Mouse (Mus musculus) mature B cell (primary cell): ENCODE results near the gene Rybp.

Source experiments
- in situ Hi-C: fragments of 300-500 bp; cut with MboI; formaldehyde crosslinking; loops from 2 replicates; pipeline ENCODE4 v1.14.3; 2019

Gene Rybp

DNA sequence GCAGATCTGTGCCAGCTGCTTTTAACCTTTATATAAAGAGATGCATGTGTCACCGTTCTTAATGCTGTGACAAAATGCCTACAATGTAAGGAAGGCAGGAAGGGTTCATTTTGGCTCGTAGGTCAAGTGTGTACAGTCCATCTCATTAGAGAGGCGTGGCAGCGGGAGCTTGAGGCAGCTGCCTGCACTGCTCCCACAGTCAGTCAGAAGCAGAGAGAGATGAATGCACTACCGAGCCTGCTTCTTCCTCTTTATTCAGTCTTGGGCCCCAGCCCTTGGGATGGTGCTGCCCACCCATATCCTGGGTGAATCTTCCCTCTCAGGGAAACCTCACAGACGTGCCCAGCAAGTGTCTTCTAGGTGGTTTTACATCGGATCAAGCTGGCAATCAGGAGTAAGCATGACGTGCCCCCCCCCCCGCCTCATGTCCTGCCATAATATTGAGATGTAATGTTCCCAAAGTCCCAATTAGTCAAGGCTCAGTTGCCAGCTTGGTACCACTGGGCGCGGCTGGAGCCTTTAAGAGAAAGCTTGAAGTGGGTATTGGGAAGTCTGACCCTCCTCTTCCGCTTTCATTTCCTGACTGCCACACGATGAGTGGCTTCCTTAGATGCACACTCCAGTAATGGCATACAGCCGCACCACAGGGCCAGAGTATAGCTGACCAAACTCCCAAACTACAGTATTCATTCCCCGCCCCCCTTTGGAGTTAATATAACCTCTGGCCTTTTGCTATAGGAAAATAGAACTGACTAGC lies 96.3 kb downstream of the Rybp start:
- in situ Hi-C loops = no loop called here

DNA sequence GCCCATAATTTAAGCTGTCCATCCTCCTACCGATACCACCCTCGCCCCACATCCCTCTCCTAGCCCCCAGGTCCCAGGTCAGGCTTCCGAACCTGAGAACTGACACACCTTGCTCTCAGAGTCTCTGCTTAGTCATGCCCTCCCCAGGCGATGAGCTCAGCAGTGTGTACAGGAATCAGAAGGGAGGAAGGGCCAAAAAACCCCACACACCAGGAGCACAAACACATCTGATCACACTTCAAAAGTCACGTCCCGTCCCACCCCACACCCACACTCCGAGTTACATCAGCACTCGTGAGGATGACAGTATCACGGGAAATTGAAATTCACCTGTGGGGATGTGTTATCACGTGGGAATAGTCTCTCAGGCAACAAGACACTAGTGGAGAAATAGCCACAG lies 97.0 kb downstream of the Rybp start:
- in situ Hi-C loops = no loop called here

DNA sequence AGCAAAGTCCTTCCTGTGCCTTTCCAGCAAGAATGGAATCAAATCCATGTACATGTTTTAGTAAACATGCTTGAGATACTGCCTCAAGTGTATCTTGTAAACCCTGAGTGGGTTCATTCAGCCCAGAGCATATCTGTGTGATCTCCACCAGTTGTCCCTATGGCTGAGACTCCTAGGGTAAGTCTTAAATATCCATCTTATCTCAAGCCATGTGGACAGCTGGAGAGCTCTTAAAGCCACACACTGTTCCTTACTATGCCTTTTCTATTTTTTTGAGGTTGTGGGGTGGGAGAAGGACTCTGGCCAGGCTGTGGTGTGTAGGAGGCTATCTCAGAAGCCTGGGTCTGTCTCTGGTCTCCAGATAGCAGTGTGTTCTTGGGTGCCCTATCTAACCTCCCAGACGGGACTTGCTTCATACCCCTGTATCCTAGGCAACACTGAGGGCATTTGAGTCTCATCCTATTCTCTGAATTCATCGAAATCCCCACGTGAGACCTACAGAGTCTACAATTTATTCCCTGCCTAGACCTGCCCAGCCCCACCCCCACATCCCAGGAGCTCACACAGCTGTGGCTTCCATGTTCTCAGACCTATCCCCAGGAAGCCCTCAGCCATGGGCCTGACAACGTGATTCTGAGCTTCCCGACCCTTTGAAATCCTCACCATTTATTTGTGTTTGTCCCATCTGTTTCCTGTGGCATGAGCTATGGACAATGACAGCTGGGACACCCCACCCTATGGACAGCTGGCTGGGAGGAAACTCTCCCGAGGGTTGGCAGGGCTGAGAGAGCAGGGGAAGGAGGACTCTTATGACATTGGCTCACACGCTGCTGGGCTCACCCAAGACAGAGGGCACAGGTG lies 98.2 kb downstream of the Rybp start:
- in situ Hi-C loops = no loop called here

DNA sequence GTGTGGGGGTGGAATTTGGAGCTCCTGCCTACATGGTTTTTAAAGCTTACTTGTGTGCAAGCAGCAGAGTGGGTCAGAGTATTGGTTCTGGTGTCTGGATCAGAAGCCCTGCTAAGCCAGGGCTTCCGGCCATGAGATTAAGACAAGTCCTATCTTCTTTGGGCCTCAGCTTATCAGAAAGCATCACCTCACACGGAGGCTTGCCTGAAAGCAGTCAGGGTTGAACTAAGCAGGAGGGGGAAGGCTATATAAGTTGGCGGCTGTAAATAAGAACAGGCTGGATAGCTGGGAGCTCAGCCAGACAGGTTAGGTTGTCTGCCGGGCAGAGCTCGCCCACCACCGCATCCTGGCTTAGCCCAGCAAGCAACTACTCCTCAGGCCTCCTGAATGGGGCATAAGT lies 99.5 kb downstream of the Rybp start:
- in situ Hi-C loops = no loop called here

DNA sequence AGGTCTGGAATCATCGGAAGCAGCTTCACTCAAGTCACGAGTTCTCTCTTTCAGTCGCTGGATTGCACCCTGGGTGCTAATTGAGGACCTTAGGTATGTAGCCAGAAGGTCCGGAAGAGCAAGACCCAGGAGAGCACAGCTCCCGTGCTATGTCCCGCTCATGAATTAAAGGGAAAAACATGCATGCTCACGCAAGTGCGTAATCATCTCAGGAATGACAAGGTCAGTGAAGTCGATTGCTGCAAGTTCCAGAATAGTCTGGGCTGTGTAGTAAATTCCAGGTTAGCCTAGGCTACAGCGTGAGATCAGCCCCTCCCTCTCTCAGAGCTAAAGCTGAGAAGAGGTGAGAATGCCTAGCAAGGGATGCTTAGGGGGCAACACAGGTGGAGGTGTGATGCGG lies 100.5 kb downstream of the Rybp start:
- in situ Hi-C loops = no loop called here

DNA sequence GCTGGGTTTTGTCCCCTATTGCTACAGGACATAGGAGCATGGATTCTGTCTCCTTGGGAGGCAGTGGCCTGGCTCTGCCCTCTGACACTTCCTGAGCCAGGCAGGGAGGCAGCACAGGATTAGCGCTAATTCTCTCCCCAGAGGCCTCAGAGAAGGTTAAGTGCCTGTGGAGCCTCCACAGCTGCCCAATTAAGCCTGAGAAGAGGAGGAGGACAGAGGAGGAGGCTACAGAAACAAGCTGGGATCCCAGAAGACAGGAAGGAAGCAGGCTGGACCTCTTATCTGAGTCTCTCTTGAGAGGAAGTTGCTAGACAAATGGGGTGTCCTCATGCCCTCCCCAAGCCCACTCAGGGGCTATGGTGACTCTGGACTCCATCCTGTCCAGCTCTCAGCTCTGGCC lies 101.8 kb downstream of the Rybp start:
- in situ Hi-C loops = no loop called here

DNA sequence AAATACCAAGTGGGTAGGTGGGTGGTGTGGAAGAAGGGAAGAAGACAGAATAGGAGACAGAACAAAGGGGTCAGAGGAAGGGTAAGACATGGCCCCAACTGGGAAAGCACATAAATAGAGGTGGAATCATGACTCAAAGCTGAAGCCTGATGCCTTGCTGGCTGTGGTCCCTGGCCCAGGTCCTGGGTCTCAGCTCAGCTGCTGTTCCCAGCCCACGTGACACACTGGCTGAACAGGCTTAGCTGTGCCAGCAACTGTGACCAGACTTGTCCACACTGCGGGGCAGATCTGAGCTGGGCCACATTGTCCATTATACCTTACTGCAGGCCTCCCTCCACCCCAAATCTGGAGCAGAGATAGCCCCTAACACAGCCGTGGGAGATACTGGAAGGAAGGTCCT lies 103.9 kb downstream of the Rybp start:
- in situ Hi-C loops = no loop called here

DNA sequence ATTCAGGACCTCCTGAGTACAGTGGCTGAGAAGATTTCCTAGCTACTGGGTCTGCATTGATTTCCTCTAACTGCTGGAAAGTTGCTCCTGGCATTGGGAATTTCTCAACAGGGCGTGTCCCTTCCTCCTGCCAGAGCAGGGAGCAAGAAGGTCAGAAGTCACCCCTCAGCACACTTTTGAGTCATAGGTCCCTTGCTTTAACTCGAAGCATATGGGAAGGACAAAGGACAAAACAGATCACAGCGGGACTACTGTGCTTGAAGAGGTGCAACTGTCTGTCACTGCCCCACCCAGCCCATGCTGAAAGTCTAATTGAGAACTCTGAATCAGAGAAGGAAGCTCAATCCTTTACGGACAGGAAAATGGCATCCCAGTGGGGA lies 106.4 kb downstream of the Rybp start:
- in situ Hi-C loops = no loop called here

DNA sequence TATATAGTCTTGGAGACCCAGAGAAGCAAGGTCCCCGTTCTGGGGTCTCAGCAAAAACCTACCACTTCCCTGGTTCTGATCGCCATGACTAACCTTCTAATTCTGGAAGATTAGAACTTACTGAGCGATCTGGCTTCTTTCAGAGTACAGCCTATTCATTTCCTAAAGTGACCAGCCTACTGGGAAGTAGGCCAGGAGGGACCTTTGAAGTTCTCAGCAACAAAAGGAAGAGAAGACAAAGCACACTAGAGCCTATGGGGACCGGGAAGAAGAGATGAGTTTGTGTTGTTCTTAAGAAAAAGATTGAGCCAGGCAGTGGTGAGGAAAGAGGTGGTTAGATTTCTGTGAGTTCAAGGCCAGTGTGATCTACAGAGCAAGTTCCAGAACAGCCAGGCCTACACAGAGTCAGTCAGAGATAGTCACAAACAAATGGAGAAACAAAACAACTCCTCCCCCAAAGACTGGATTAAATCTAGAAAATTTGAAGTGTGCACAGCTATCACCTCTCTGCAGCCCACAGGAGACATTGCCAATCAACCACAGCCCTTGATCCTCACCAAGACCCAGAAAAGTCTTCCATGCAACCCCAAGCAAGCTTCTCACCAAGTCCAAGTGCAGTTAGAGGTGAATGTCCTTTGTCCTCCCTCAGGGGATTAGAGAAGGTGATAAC lies 106.9 kb downstream of the Rybp start:
- in situ Hi-C loops = no loop called here

DNA sequence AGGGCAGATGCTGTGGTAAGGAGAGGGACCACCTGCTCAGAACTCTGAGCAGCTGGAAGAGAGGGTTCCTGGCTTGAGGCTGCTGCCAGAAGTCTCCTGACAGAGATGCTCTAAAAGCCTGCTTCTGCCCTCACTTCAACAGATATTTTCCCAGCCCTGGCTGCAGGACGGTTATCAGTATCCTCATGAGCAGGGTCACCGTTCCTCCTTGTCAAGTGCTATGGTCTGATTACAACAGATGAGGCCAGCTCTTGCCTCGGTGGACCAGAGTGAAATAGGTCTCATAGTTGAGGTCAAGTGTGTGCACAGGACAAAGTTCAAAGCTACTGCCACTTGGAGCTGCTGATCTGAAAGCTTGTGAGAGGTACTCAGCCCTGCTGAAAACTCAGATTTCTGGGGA lies 108.5 kb downstream of the Rybp start:
- in situ Hi-C loops = no loop called here
